Mouse (Mus musculus) heart, adult 2 months (tissue): Measurements from ENCODE around the gene Lbx2. TPM values are rescaled to one million over a fixed set of nuclear protein-coding genes. Genes with fewer than 3 reads are reported as not detected.
A peak's percentile ranks its signal among the peaks of the same experiment; 100 is the strongest.

Experiments
- DNase-seq, 2 experiments: peaks; one replicate each; pipeline ENCODE4 v3.0.0; 2021
- H3K27ac ChIP-seq: fragments of 200-600 bp; 2 replicates; pipeline ENCODE4 v1.8.1; 2022
- H3K27me3 ChIP-seq: fragments of 200-500 bp; 2 replicates; pipeline ENCODE4 v1.6.1; 2012; ENCODE audit warnings: mild to moderate bottlenecking, low read length, inconsistent platforms, mixed read lengths; ENCODE audit not compliant: control insufficient read depth, insufficient read depth
- H3K36me3 ChIP-seq: fragments of 200-500 bp; 2 replicates; pipeline ENCODE4 v1.6.1; 2012; ENCODE audit warnings: low read length, inconsistent platforms; ENCODE audit not compliant: control insufficient read depth, insufficient read depth
- H3K4me1 ChIP-seq: fragments of 200-500 bp; 2 replicates; pipeline ENCODE4 v1.6.1; 2011; ENCODE audit warnings: low read length; ENCODE audit not compliant: control insufficient read depth, insufficient read depth
- H3K4me3 ChIP-seq: fragments of 200-600 bp; 2 replicates; pipeline ENCODE4 v1.8.1; 2022
- H3K79me2 ChIP-seq: fragments of 200-500 bp; replicated peaks from 2 replicates; pipeline ENCODE4 v1.6.1; 2012; ENCODE audit warnings: mild to moderate bottlenecking, inconsistent platforms, low read length, moderate library complexity, mixed read lengths; ENCODE audit not compliant: control insufficient read depth, insufficient read depth
- H3K9ac ChIP-seq: fragments of 200-500 bp; 2 replicates; pipeline ENCODE4 v1.6.1; 2012; ENCODE audit warnings: low read depth, mild to moderate bottlenecking, control low read depth, inconsistent platforms, low read length, mixed read lengths
- CTCF ChIP-seq: fragments of 200-600 bp; IDR thresholded peaks from 2 replicates; pipeline ENCODE4 v1.8.1; 2022; ENCODE audit warnings: antibody characterized with exemption, mild to moderate bottlenecking, moderate library complexity
- EP300 ChIP-seq: fragments of 200-500 bp; IDR thresholded peaks from 2 replicates; pipeline ENCODE4 v1.6.1; 2011; ENCODE audit warnings: low read depth, low read length, control low read depth; ENCODE audit not compliant: insufficient read depth
- POLR2A ChIP-seq: fragments of 200-500 bp; IDR thresholded peaks from 2 replicates; pipeline ENCODE4 v1.6.1; 2011; ENCODE audit warnings: mild to moderate bottlenecking, low read depth, low read length, control low read depth; ENCODE audit not compliant: insufficient read depth
- WGBS: fragments of 180-500 bp; shearing (Covaris S2); methylation state at CpG from one replicate; pipeline ENCODE4 v1.1.7; 2018; 5-methylcytosine and 5-hydroxymethylcytosine counted together
- intact Hi-C: fragments of 180-260 bp; cut with DNase I; formaldehyde crosslinking; loops from one replicate; pipeline ENCODE4 v1.15.1; 2025
- polyA plus RNA-seq: library from polyadenylated mRNA; depleted of rRNA; stranded (reverse); fragments of >200 nt; gene quantifications from 2 replicates; pipeline ENCODE4 v1.2.3, GENCODE M21; 2012
- total RNA-seq, 2 experiments: library from RNA; stranded (reverse); gene quantifications; 2 replicates each; pipeline ENCODE4 v1.2.3; 2021

Gene Lbx2
- total and polyA plus RNA-seq, 3 experiments, result 0.84 to 2.2 (median 1.5) TPM

DNA sequence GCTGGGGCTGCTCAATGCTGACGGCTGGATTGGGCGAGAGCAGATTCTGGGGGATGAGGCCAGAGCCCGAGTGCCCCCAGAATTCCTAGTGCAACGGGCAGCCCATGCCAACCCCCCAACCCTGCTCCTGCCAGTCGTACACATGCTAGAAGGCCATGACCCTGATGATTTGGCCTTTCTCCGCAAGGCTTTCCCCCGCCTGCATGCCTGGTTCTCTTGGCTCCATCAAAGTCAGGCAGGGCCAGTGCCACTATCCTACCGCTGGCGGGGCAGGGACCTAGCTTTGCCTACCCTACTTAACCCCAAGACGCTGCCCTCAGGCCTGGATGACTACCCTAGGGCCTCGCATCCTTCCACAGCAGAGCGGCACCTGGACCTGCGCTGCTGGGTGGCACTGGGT lies 31.4 kb downstream of the Lbx2 start:
- intact Hi-C loops, result loop anchor here (2.0 kb wide), 1 partner anchor 41 kb away; no protein-coding TSS in a partner anchor
- Histone ChIP-seq H3K4me1 (peaks cover 5% of the 10 kb centered on the region), H3K4me3 (no peak overlapping the region), H3K27ac (no peak overlapping the region), H3K79me2 (no peaks in the 10 kb centered on the region), H3K27me3 (no peaks in the 10 kb centered on the region), H3K36me3 (no peaks in the 10 kb centered on the region), H3K9ac (no peak overlapping the region)
- DNase-seq, result no peak
- TF ChIP-seq CTCF, result no peak
- no peak for TF ChIP-seq EP300
- TF ChIP-seq POLR2A, result no peak
- WGBS, result 92% methylated on average over 13 of the region's 13 CpGs

DNA sequence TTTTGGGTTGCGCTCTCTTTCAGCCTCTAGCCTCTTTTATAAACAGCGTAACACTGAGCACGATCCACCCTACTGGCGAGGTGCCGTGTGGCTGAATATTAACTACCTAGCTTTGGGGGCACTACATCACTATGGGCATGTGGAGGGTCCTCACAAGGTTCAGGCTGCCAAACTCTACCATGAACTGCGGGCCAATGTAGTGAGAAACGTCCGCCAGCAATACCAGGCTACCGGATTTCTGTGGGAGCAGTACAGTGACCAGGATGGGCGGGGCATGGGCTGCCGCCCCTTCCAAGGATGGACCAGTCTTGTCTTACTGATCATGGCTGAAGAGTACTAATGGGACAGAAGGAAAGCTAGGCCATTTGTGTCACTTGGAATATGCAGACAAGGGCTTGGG lies 32.2 kb downstream of the Lbx2 start:
- H3K4me3 ChIP-seq, result no peak overlapping the region
- 87% methylated on average over 11 of the region's 11 CpGs for WGBS
- H3K79me2 ChIP-seq, result no peaks in the 10 kb centered on the region
- peaks cover 5% of the 10 kb centered on the region for H3K4me1 ChIP-seq
- no peaks in the 10 kb centered on the region for H3K27me3 ChIP-seq
- intact Hi-C loops, result no loop called here
- no peak overlapping the region for H3K27ac ChIP-seq
- TF ChIP-seq POLR2A, result 0 out of 2 replicates have a peak, but pooled peaks have one; percentile 15
- TF ChIP-seq CTCF, result no peak
- H3K36me3 ChIP-seq, result no peaks in the 10 kb centered on the region
- no peak for DNase-seq
- no peak overlapping the region for H3K9ac ChIP-seq

DNA sequence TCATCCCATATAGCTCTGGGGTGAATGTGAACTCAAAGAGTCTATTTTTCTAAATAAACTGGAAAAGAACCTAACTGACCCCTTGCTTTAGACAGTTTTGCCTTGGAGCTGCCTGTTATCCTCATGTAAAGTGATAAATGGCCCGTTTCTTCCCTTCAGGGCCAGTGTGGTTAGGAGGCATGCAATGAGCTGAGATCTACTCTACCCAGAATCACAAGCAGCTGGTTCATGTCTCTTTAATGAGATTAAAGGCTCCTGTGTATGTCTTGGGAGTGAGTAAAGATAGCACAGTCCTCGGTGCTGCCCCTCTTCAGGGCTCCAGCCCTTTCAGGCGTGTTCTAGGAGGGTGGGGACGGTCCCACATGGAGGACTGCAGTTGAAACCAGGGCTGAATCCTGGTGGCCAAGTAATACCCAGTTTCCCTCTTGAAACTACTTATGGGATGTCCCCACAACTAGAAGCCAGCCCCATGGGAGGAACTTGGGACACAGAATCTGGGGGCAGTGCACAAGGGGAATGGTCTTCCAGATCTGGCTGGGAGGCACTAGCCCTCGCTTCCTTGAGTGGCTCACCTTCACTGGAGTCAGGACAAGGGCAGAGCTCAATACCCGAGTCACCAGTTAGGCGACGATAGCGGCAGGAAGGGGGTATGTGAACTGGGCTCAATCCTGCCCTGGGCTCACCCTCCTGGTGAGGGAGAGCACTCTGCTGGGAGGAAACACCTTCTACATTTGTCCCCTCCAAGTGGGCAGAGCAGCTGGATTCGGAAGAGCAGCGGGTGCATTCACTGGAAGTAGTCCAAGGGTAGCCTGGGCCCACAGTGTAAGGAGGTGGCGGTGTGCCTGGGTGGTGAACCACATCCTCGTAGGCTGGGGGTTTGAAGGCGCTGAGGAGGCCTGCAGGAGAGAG lies 32.9 kb downstream of the Lbx2 start:
- 77% methylated on average over 14 of the region's 14 CpGs for WGBS
- H3K36me3 ChIP-seq, result no peaks in the 10 kb centered on the region
- intact Hi-C loops, result no loop called here
- H3K79me2 ChIP-seq, result no peaks in the 10 kb centered on the region
- H3K27me3 ChIP-seq, result no peaks in the 10 kb centered on the region
- H3K4me1 ChIP-seq, result peaks cover 7% of the 10 kb centered on the region
- no peak overlapping the region for H3K9ac ChIP-seq
- DNase-seq, result no peak
- no peak for TF ChIP-seq CTCF
- no peak overlapping the region for H3K27ac ChIP-seq
- H3K4me3 ChIP-seq, result no peak overlapping the region

DNA sequence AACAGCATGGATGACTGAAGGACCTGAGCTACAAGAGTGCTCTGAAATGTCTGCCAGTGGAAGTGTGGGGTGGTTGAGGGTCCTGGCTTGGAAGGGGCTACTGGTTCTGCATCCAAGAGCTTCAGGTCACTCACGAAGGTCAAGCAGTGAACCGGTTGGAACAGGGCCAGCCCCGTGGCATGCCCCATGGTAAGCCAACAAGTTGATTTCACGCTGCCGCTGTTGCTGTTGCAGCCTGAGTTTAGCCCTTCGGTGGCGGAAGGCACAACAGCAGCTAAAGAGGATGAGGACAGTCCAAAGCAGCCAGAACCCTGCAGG lies 33.5 kb downstream of the Lbx2 start:
- H3K79me2 ChIP-seq, result no peaks in the 10 kb centered on the region
- no peak for DNase-seq
- H3K9ac ChIP-seq, result no peak overlapping the region
- H3K27ac ChIP-seq, result no peak overlapping the region
- H3K4me3 ChIP-seq, result no peak overlapping the region
- no peak for TF ChIP-seq CTCF
- no peak for TF ChIP-seq POLR2A
- no peak for TF ChIP-seq EP300
- H3K27me3 ChIP-seq, result no peaks in the 10 kb centered on the region
- 69% methylated on average over 7 of the region's 7 CpGs for WGBS
- H3K4me1 ChIP-seq, result peaks cover 7% of the 10 kb centered on the region
- intact Hi-C loops, result loop anchor here (5.0 kb wide), 1 partner anchor 208 kb away; the partner anchor contains the start of genes Mob1a and Mthfd2
- H3K36me3 ChIP-seq, result no peaks in the 10 kb centered on the region

DNA sequence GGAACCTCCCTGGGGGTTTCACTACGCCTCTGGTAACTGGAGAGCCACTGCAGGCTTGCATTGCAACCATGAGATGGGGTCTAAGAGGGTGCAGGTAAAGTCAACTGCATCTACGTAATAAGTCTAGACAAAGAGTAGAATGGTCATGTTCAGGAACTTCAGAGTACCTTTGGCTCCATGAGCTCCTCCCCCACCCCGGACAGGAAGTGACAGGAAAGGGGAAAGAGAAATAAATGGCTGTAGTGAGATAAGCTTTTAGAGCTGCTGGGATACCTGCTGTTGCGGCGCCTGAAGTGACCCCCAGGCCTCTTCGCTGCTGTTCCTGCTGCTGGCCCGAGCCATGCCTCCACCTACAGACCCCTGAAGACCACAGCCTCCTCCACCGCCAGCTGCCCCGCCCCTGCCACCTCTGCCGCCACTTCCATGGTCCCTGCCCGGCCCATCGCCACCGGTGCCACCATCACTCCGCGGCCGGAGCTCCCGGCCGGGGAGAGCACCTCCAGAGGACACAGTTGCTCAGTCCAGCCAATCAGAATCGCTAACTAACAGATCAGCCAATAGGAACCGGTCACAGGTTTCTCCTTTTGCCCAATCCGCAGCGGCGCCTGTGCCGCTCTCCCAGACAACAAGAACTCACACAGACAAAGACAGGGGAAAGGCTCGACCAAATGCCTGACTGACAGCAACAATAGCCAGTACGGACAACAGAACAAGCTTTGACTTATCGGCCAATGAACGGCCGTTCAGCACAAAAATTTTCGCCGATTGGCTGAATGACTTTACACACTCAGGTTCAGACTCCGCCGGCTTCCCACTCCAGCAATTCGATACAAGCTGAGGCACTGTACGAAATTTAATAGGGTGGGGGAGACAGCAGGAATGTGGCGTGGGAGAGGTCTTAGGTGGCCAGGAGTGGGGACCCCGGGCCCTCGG lies 35.0 kb downstream of the Lbx2 start, which contains the start of gene Wbp1:
Gene Wbp1 (minus strand): TSS at position 630 of the 933 bp plus-strand sequence.
- Histone ChIP-seq H3K4me1 (peaks cover 3% of the 10 kb centered on the region), H3K27me3 (no peaks in the 10 kb centered on the region), H3K79me2 (no peaks in the 10 kb centered on the region), H3K9ac (peak within 1 kb of the TSS; percentile 93), H3K36me3 (no peaks in the 10 kb centered on the region), H3K4me3 (peak within 1 kb of the TSS; percentile 74), H3K27ac (peak within 1 kb of the TSS; percentile 72)
- intact Hi-C loops, result loop anchor here (5.0 kb wide), 1 partner anchor 206 kb away; the partner anchor contains the start of genes Mob1a and Mthfd2
- DNase-seq, result peak; percentile 88 to 97
- WGBS, result under 1% methylated on average over 38 of the region's 38 CpGs
- TF ChIP-seq EP300 (peak; percentile 64), POLR2A (peak; percentile 57), CTCF (peak; percentile 25)
